Mouse (Mus musculus): Measurements from ENCODE around the gene Krt90.

Gene Krt90

GRCm38 (mm10) chr15:101508247-101508646 lies 54.5 kb downstream of the Krt90 start:
- no peak for DNase-seq

- DNase-seq = peak; percentile 17 to 35
These were observed 55.6 kb downstream of the Krt90 start for GRCm38 (mm10) chr15:101506896-101507758.
